Mouse (Mus musculus): Measurements from ENCODE around the gene Slc25a34.

Gene Slc25a34

DNA sequence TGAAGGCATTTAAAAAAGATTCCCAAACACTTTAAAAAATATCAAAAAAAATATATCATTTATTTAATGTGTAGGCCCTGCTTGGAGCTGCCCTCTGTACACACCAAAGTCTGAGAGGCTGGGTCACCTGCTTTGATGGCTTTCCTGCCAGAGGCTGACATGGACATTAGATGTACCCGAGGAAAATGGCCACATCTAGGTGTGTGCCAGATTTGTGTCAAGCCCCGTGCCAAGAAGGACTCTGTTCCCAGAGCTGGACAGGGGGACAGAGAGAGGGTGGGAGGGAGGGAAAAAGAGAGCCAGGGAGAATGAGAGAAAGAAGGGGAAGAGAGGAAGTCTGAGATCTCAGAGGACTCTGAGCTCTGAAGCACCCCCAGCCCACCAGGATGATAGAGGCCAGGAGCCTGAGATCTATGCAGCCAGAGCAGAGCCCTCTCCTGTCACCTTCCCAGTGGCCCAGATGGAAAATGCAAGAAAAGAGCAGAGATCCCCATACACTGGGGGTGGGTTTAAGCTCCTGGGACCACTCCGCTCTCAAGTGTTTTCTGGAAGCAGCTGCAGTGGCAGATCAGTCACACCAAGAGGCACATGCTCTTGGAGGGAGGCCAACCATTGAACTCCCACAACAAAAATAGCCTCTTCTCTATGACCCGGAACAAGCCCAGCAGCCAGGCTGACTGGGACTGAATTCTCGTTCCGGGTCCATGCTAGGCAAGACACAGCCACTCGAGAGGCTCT, 19.7 kb upstream of the Slc25a34 start:
- no peak for DNase-seq (ENCODE audit: low spot score in 2 of 2)

GRCm38 (mm10) chr4:141641961-141642811, 18.6 kb upstream of the Slc25a34 start:
- no peak for DNase-seq (ENCODE audit: low spot score in 2 of 2)

GRCm38 (mm10) chr4:141641353-141641771, 17.7 kb upstream of the Slc25a34 start:
- DNase-seq (ENCODE audit: low spot score in 2 of 2), result no peak

- no peak for DNase-seq (ENCODE audit: low spot score in 2 of 2)
These were observed 15.9 kb upstream of the Slc25a34 start for GRCm38 (mm10) chr4:141639474-141639873.

- DNase-seq (ENCODE audit: low spot score in 2 of 2), result no peak
These were observed 13.1 kb upstream of the Slc25a34 start for GRCm38 (mm10) chr4:141636693-141637092.

DNA sequence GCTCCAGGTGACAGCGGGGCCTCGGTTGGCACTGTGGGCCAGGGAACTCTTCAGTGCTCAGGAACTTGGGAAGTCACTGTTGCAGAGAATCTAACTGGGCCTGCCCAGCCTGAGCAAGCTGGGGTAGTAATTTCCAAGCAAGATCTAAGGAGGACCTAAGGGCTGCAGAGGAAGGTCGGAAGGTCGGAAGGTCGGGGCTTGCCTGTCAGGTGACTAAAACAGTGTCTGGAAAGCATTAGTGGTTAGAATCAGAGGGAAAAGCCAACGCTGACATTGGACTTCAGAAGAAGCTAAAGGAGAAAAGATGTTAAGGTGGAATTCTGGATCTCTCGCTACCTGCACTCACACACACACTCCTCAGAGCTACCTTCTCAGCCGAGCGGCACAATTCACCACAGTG, 12.4 kb upstream of the Slc25a34 start:
- no peak for DNase-seq (ENCODE audit: low spot score in 2 of 2)

DNA sequence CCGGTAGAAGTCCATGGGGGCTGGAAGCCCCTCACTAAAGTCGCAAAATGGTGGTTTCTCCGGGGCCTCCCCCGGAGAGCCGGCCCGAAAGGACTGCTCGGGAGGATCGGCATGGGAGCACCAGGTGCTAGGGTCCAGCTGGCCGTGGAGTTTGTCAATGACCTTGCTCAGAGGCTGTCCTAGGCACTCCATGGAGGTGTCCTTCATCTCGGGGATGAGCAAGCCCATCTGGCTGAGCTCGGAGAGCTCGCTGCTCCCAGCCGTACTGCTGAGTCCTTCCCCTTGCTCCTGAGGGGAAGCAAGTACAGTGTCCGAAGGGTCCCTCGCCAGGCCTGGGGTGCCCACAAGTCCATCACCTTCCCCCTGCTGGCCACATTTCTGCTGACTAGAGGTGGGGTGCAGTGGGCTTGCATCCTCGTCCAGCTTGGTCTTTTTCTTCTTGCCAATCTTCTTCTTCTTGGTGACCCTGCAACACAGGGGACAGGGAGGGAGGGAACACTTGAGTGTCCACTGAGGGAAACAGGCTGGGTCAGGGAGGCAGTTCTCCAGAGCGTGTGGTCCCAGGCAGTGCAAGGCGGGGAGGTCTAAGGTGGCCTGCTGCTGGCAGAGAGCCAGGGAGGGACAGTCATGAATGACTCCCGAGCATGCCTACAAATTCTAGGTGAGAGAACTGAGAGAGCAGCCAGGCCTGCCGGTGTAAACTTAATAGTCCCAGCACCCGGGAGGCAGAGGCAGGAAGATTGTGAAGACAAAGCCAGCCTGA, 8.7 kb upstream of the Slc25a34 start:
- DNase-seq (ENCODE audit: low spot score in 2 of 2), result no peak

DNA sequence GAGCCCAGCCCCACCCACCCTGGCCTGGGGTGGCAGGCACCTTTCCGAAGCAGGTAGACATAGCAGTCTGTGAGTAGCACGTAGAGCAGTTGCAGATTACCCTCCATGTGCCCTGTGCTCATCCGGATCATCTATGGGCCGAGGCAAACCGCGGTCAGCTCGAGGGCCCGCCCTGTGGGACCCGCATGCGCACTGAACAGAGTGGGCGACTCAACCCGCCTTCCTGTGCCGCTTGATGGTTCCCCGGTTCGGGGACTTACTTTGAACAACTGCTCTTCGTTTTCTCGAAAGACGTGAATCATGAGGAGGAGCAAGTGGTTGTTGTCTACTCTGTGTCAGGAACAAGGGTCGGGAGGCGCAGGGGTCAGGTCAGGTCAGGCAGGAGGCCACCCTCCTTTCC, 7.6 kb upstream of the Slc25a34 start:
- DNase-seq (ENCODE audit: low spot score in 2 of 2), result no peak

DNA sequence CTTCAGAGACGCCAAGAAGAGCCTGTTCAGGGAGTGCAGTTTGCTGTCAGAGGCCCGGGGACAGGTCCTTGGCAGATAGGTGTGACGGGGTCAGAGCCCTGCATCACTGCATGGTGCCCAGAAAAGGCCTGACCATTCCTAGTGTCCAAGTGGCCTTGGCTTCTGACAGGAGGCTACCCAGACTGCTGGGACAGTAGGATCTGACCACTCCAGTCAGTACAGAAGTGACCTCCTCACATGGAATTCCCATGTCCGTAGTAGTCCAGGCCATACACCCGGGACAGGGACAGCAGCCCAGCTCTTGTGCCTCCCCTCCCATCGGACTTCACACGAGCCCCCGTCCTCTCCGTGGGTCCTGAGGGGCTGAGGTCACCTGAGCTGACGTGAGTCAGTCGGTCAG, 6.4 kb upstream of the Slc25a34 start:
- no peak for DNase-seq (ENCODE audit: low spot score in 2 of 2)

GRCm38 (mm10) chr4:141628661-141629060, 5.0 kb upstream of the Slc25a34 start:
- no peak for DNase-seq (ENCODE audit: low spot score in 2 of 2)

DNA sequence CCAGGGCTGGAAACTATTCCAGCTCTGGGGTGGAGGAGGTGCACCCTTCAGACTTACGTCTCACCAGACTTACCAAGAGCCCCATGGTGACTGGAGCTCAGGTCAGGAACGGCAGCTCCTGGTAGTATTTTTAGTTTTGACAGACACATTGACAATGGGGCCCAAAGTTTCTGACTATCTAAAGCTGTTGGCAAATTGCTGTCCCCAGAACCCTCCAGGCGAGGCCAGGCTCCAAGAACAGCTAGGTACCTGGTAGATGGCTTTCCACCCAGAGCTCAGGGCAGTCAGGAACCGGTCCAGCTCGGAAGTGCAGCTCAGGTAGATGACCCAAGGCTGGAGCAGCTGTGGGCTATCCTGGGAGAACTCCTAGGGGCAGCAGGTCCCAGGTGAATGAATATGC, 3.9 kb upstream of the Slc25a34 start:
- DNase-seq (ENCODE audit: low spot score in 2 of 2), result no peak

- no peak for DNase-seq (ENCODE audit: low spot score in 2 of 2)
These were observed 2.3 kb upstream of the Slc25a34 start for GRCm38 (mm10) chr4:141625774-141626550.

- DNase-seq (ENCODE audit: low spot score in 2 of 2), result no peak
These were observed 1.6 kb upstream of the Slc25a34 start for GRCm38 (mm10) chr4:141624983-141625773.

GRCm38 (mm10) chr4:141624134-141624533, 513 bp upstream of the Slc25a34 start:
- DNase-seq (ENCODE audit: low spot score in 2 of 2), result no peak

- no peak for DNase-seq (ENCODE audit: low spot score in 2 of 2)
These were observed 584 bp downstream of the Slc25a34 start for GRCm38 (mm10) chr4:141623037-141623436.

- no peak for DNase-seq (ENCODE audit: low spot score in 2 of 2)
These were observed 1.0 kb downstream of the Slc25a34 start for GRCm38 (mm10) chr4:141622580-141622979.

DNA sequence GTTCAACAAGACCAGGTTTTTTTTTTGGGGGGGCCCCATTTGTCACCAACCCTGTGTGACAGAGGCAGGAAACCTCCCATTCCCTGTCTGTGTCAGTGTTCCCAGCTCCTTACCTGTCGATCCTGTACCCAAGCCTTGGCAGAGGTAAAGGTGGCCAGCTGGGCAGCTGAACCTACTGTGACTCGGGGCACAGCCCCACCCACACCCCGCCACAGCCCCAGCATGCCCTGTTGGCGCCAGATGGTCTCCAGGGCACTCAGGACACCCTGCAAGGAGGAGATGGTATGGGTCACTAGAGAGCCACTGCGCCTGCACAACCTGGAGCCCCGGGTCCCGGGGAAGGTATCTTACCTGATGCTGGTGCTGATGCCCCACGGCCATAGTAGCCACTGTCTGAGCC, 1.5 kb downstream of the Slc25a34 start:
- no peak for DNase-seq (ENCODE audit: low spot score in 2 of 2)

GRCm38 (mm10) chr4:141621297-141621696, 2.3 kb downstream of the Slc25a34 start:
- no peak for DNase-seq (ENCODE audit: low spot score in 2 of 2)

DNA sequence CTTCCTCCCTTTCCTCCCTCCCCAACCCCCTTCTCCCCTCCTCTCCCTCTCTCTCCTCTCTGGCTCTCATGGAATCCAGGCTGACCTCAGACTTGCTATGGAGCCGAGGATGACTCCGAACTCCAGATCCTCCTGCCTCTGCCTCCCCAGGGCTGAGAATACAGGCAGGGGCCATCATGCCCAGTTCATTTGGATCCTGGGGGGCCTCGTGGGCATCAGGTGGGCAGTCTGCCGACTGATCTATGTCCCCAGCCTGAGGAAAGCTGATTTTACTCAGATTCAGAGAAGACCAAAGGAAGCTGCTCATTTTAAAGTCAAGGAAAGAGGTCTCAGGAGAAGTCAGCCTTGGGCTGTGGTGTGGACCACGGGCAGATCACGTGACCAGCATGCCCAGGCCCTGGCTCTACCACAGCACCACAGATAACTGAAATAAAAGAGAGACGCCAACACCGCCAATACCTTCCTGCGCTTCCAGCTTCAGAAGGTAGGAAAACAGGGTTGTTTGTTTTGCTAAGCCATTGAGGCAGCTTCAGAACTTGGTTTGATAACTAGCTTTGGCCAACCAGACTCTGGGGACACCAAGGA, 4.2 kb downstream of the Slc25a34 start:
- DNase-seq (ENCODE audit: low spot score in 2 of 2), result no peak

- DNase-seq (ENCODE audit: low spot score in 2 of 2), result peak; percentile 64 to 86
These were observed 4.9 kb downstream of the Slc25a34 start, which contains the start of gene Tmem82 for GRCm38 (mm10) chr4:141618565-141619243. Tmem82 (minus strand) TSS chr4:141618633.
